Mouse (Mus musculus): ENCODE data around the gene Fpr1. TPM values are rescaled to one million over a fixed set of nuclear protein-coding genes. Genes with fewer than 3 reads are reported as not detected.
A peak's percentile ranks its signal among the peaks of the same experiment; 100 is the strongest.

The Fpr1 gene
- polyA plus RNA-seq, 1 experiment = not detected

DNA sequence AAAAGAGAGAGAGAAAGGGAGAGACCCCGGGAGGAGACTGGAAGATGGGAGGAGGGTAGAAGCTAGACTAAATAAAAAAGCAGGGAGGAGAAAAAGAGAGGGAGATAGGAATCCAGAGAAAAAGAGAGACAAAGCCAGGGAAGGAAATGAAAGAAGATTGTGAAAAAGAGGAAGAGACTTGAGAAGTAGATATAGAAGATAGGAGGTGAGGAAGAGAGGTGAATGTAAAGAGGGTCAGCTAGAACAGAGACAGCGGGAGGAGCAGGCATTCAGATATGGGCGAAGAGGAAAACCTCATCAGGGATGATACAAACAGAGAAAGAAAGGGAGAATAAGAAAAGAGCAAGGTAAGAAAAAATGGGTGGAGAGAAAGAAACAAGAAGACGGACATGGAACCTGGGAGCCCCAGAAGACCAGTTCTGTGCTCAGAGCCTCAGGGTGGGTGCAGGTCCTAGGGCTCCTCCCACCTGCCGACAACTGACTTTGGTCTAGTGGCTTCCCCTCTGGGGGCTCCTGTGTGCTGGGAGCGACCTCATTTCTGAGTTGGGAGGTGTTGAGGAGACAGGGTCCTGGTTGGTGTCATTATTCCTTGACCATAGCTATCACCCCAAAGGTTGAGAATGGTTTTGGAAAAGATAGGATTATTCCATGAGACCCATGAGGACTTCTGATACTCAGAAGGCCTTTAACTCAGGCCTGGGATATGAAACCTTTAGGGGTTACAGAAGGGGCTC lies 54.5 kb downstream of the Fpr1 start:
- H3K36me3 ChIP-seq (ENCODE audit: control insufficient read depth) = no peaks in the 10 kb centered on the region
- H3K4me1 ChIP-seq (ENCODE audit: control insufficient read depth) = peaks cover 2% of the 10 kb centered on the region; the same call in 1 of the 2 replicates
- TF ChIP-seq GATA1 (IDR thresholded peaks at IDR 0.05; ENCODE audit: low read length) (no peak), TAL1 (IDR thresholded peaks at IDR 0.05; ENCODE audit: low read length) (no peak)
- no peaks in the 10 kb centered on the region for H3K9me3 ChIP-seq (ENCODE audit: control insufficient read depth, low read length)
- H3K4me3 ChIP-seq (replicated peaks) = no peak overlapping the region
- H3K27me3 ChIP-seq (ENCODE audit: control insufficient read depth) = peaks cover 43% of the 10 kb centered on the region

DNA sequence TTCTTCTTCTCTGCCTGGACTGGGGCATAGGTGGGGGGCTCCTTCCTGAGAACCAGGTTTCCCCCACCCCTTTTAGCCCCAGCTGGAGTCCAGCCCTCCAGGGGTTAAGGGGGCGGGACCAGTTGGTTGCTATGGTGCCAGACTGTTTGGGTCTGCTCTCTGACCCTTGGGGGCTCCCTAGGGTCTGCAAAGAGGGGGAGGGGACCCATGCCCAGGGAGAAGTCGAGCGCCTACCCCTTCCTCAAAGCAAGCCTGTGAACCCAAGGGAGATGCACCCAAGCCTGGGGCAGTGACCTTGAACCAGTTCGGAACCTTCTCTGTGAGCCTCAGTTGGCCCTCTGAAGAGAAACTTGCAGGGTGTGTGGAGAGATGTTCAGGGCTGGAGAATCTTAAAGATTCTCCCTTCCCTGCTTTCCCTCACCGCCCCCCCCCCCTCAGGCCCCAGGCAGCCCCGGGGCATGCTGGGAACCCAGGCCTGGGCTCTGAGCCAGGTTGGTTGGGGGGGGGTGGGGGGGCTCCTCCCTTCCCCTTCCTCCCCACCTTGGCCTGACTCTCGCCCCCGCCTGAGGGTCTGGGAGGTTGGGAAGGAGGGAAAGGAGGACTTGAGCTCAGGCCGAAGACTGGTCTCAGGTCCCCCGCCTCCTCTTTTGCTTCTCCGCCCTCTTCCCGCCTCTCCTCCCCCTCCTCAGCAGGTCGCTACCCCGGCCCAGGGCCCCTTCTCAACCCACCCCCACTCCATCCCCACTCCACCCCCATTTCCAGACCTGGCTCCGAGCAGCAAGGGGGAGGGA lies 55.4 kb downstream of the Fpr1 start:
- H3K36me3 ChIP-seq (ENCODE audit: control insufficient read depth) = no peaks in the 10 kb centered on the region
- peaks cover 43% of the 10 kb centered on the region for H3K27me3 ChIP-seq (ENCODE audit: control insufficient read depth)
- H3K4me1 ChIP-seq (ENCODE audit: control insufficient read depth) = peaks cover 2% of the 10 kb centered on the region; the same call in 1 of the 2 replicates
- no peaks in the 10 kb centered on the region for H3K9me3 ChIP-seq (ENCODE audit: control insufficient read depth, low read length)
- H3K4me3 ChIP-seq (replicated peaks) = peak overlapping the region; percentile 55
- TF ChIP-seq GATA1 (IDR thresholded peaks at IDR 0.05; ENCODE audit: low read length) = no peak
- TF ChIP-seq TAL1 (IDR thresholded peaks at IDR 0.05; ENCODE audit: low read length) = no peak

DNA sequence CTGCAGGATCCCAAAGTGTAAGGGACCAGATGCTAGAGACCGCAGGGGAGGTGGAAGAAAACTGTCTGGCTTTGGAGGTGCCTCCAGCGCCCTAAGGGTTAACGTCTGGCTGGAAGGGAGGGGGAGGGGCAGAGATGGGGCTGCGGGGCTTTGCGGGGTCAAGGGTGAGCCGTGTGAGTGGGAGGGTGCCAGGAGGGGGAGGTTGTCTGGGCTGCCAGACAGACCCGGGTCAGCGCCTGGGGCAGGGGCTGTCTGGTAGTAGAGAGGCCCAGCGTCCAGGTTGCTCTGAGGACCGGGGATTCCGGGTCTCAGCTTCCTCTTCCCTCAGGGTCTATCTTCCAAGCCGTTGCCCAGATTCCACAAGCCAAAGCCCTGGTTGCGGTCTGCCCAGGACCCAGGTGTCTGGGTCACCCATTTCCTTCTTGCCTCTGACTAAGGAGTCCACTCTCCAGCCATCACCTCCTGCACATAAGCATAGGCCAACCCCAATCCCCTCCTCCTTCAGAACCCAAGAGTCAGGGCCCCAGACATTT lies 56.0 kb downstream of the Fpr1 start:
- TF ChIP-seq GATA1 (IDR thresholded peaks at IDR 0.05; ENCODE audit: low read length) = no peak
- no peak for TF ChIP-seq TAL1 (IDR thresholded peaks at IDR 0.05; ENCODE audit: low read length)
- no peaks in the 10 kb centered on the region for H3K9me3 ChIP-seq (ENCODE audit: control insufficient read depth, low read length)
- peaks cover 2% of the 10 kb centered on the region; the same call in 1 of the 2 replicates for H3K4me1 ChIP-seq (ENCODE audit: control insufficient read depth)
- H3K27me3 ChIP-seq (ENCODE audit: control insufficient read depth) = peaks cover 43% of the 10 kb centered on the region
- H3K4me3 ChIP-seq (replicated peaks) = peak overlapping the region; percentile 55
- no peaks in the 10 kb centered on the region for H3K36me3 ChIP-seq (ENCODE audit: control insufficient read depth)

DNA sequence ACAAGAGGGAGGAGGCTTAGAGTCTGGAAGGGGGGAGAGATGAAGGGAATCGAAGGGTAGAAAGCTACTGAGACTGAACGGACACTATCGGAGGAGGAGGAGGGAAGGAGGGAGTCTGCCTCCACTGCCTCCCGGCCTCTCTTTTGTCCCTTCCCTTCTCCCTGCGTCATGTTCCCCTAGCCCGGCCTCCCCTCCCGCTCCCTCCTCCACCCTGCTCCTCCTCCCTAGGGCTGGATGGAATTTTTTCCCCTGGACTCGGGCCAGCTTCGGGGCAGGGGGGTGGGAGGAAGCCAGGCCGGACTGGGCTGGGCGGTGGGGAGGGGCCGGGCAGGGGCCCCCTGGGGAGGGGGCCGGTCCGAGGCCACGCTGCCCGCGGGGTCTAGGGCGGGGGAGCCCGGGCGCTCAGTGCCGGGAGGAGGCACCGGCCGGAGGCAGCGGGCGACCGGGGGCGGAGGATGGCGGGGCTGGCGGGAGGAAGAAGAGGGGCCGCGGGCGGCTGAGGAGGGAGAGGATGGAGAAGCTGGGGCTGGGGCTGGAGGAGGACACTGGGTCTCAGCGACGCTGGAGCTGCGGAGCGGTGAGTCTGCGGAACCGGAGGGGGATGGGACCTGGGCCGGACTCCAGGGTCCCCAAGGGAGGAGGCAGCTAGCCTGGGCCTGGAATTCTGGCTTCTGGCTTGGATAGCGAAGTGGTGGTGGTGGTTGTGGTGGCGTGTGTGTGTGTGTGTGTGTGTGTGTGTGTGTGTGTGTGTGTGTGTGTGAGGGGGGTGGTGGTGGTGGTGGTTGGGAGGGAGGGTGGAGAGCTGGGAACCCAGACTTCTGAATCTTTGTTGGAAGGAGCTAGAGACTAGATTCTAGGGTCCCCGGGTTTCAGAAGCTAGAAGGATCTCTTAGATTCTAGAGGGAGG lies 56.7 kb downstream of the Fpr1 start, which contains the start of gene Spaca6:
Gene Spaca6 (plus strand): TSS at position 408 of the 907 bp plus-strand sequence.
- H3K36me3 ChIP-seq (ENCODE audit: control insufficient read depth) = no peaks in the 10 kb centered on the region
- H3K27me3 ChIP-seq (ENCODE audit: control insufficient read depth) = peaks cover 43% of the 10 kb centered on the region
- no peaks in the 10 kb centered on the region for H3K9me3 ChIP-seq (ENCODE audit: control insufficient read depth, low read length)
- TF ChIP-seq GATA1 (IDR thresholded peaks at IDR 0.05; ENCODE audit: low read length) (no peak), TAL1 (IDR thresholded peaks at IDR 0.05; ENCODE audit: low read length) (no peak)
- peak within 1 kb of the TSS; percentile 55 for H3K4me3 ChIP-seq (replicated peaks)
- H3K4me1 ChIP-seq (ENCODE audit: control insufficient read depth) = peaks cover 2% of the 10 kb centered on the region; the same call in 1 of the 2 replicates

Other genes starting within 250 kb of the Fpr1 start
- gene Vmn2r90, start 180.2 kb downstream of the Fpr1 start, polyA plus RNA-seq (2012) = not detected in 2 replicates
- gene Spaca6, start 56.8 kb downstream of the Fpr1 start, polyA plus RNA-seq (2012) = 0.18 TPM in 1 of 2 replicates, not detected in the other
- not detected in 2 replicates for gene Has1, start 28.7 kb downstream of the Fpr1 start, polyA plus RNA-seq (2012)
- not detected in 2 replicates for gene Fpr2, start 3.9 kb upstream of the Fpr1 start, polyA plus RNA-seq (2012)
- gene Fpr3, start 3.9 kb upstream of the Fpr1 start, polyA plus RNA-seq (2012) = not detected in 2 replicates
- gene Fpr-rs4, start 137.8 kb upstream of the Fpr1 start, polyA plus RNA-seq (2012) = not detected in 2 replicates
- gene Vmn2r124, start 165.5 kb upstream of the Fpr1 start, polyA plus RNA-seq (2012) = not detected in 2 replicates
- gene Vmn2r91, start 201.1 kb upstream of the Fpr1 start, polyA plus RNA-seq (2012) = 0.04 TPM in 1 of 2 replicates, not detected in the other